Mouse (Mus musculus) embryonic facial prominence, embryonic 11.5 days (tissue): ENCODE results near the gene Trim3. TPM values are rescaled to one million over a fixed set of nuclear protein-coding genes. Genes with fewer than 3 reads are reported as not detected.

ENCODE experiments used
- ATAC-seq: fragments of 200-750 bp; cut with Nextera tagmentation; replicated peaks from 2 replicates; pipeline ENCODE4 v1.8.0; 2017; ENCODE audit warnings: low read depth; ENCODE audit not compliant: insufficient number of reproducible peaks, low FRiP score, low TSS enrichment
- DNase-seq: peaks from one replicate; pipeline ENCODE4 v3.0.0-alpha.2; 2015; ENCODE audit warnings: low spot score
- H3K27ac ChIP-seq: fragments of 300-500 bp; sonication (generic); replicated peaks from 2 replicates; pipeline ENCODE4 v1.5.1; 2014; ENCODE audit warnings: mild to moderate bottlenecking, low read depth, low read length, control low read depth
- H3K27me3 ChIP-seq: fragments of 300-500 bp; sonication (generic); 2 replicates; pipeline ENCODE4 v1.6.1; 2014; ENCODE audit warnings: mild to moderate bottlenecking, low read length, moderate library complexity, mixed read lengths; ENCODE audit not compliant: control insufficient read depth, insufficient read depth
- H3K36me3 ChIP-seq: fragments of 300-500 bp; sonication (generic); replicated peaks from 2 replicates; pipeline ENCODE4 v1.6.1; 2014; ENCODE audit warnings: low read depth, mild to moderate bottlenecking, low read length, moderate library complexity, mixed read lengths; ENCODE audit not compliant: control insufficient read depth, insufficient read depth
- H3K4me1 ChIP-seq: fragments of 300-500 bp; sonication (generic); 2 replicates; pipeline ENCODE4 v1.6.1; 2014; ENCODE audit warnings: low read length, mixed read lengths; ENCODE audit not compliant: control insufficient read depth, insufficient read depth
- H3K4me2 ChIP-seq: fragments of 300-500 bp; sonication (generic); 2 replicates; pipeline ENCODE4 v1.6.1; 2014; ENCODE audit warnings: low read depth, mild to moderate bottlenecking, control low read depth, low read length, moderate library complexity
- H3K4me3 ChIP-seq: fragments of 300-500 bp; sonication (generic); 2 replicates; pipeline ENCODE4 v1.5.1; 2014; ENCODE audit warnings: low read depth, low read length, control low read depth
- H3K9ac ChIP-seq: fragments of 300-500 bp; sonication (generic); replicated peaks from 2 replicates; pipeline ENCODE4 v1.6.1; 2014; ENCODE audit warnings: mild to moderate bottlenecking, control low read depth, low read length
- H3K9me3 ChIP-seq: fragments of 300-500 bp; sonication (generic); replicated peaks from 2 replicates; pipeline ENCODE4 v1.6.1; 2016; ENCODE audit warnings: mild to moderate bottlenecking, low read length, inconsistent platforms, mixed read lengths; ENCODE audit not compliant: control insufficient read depth
- WGBS: fragments of 180-500 bp; shearing (Covaris S2); extraction: QIAGEN DNeasy Blood & Tissue Kit; methylation state at CpG from one replicate; pipeline ENCODE4 v1.1.7; 2014; 5-methylcytosine and 5-hydroxymethylcytosine counted together
- polyA plus RNA-seq: library from polyadenylated mRNA; unstranded; fragments of >200 nt; fragmentation: Nextera tagmentation; extraction: Ambion mirVana; gene quantifications from 2 replicates; pipeline ENCODE4 v1.2.1, GENCODE M21; 2014

The Trim3 gene
- polyA plus RNA-seq, 1 experiment from 2014 or later: 19.2 TPM

DNA sequence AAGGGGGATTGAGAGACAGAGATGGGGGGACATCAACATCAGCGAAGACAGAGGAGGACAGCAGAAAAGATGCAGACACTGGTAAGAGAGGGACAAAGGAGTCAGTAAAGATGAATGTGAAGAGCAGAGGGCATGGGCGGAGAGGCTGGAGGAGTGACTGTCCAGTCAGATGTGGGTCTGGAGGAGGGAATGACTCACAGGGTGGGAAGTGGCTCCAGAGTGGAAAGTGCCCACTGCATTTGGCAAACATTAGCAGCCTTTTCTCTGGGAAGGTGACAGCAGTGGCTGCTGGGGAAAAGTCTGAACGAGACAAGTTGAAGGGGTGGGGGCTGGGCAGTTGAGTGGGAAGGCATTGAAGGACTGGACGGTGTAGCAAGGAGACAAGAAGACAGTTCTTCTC, 12.3 kb downstream of the Trim3 start:
- Histone ChIP-seq H3K4me1 (no peaks in the 10 kb centered on the region), H3K27me3 (no peaks in the 10 kb centered on the region), H3K27ac (no peak overlapping the region), H3K9ac (no peak overlapping the region), H3K36me3 (no peaks in the 10 kb centered on the region; the same call in 1 of the 2 replicates), H3K4me2 (no peak overlapping the region), H3K4me3 (no peak overlapping the region), H3K9me3 (no peaks in the 10 kb centered on the region)
- DNase-seq (no peak), ATAC-seq (no peak)
- WGBS: 76% methylated on average over 4 of the region's 4 CpGs

GRCm38 (mm10) chr7:105619701-105620100, 13.7 kb downstream of the Trim3 start:
- Histone ChIP-seq H3K4me2 (no peak overlapping the region), H3K36me3 (no peaks in the 10 kb centered on the region; the same call in 1 of the 2 replicates), H3K27me3 (no peaks in the 10 kb centered on the region), H3K4me3 (no peak overlapping the region), H3K9ac (no peak overlapping the region), H3K27ac (no peak overlapping the region), H3K4me1 (no peaks in the 10 kb centered on the region), H3K9me3 (no peaks in the 10 kb centered on the region)
- WGBS: 83% methylated on average over 3 of the region's 3 CpGs
- DNase-seq (no peak), ATAC-seq (no peak)

DNA sequence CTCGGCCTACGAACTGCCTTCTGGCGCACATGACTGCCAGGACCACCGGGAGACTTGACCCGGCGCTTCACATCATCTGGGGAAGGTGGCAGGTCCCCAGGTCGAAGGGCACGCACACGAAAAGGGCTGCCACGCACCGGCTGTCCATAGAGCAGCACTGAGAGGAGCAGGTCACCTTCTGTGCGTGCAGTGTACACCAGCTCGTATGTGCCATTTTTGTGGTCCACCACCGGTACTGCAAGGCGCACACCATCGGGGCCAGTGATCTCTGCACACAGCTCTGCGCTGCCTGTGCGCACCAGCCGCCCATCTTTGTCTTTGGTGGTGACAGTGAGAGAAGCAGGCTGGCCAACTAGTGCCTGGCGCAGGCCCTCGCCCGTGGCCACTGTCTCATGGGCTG, 15.6 kb downstream of the Trim3 start:
- no peak overlapping the region for H3K4me2 ChIP-seq
- no peak for DNase-seq
- peaks cover 2% of the 10 kb centered on the region for H3K36me3 ChIP-seq
- no peak for ATAC-seq
- H3K4me3 ChIP-seq: no peak overlapping the region
- no peaks in the 10 kb centered on the region for H3K9me3 ChIP-seq
- H3K4me1 ChIP-seq: no peaks in the 10 kb centered on the region
- no peaks in the 10 kb centered on the region for H3K27me3 ChIP-seq
- H3K27ac ChIP-seq: no peak overlapping the region
- H3K9ac ChIP-seq: no peak overlapping the region
- WGBS: 92% methylated on average over 22 of the region's 22 CpGs

DNA sequence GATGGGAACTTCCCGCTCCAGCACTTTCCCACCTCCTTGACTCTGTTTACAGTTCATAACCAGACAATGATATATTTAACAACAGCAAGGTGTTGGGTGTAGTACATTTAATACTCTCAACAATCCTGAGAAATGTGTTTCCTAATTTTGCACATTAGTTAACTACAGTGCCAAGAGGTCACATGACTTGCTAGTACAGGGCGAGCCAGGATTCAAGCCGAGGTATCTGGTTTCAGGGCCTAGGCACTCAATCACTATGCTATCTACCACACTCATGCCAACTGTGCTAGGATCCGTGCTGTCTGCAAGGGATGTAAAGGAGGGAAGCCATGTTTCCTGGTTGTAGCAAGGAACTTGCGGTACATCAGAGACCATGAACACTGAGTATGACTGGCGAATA, 16.8 kb downstream of the Trim3 start:
- 86% methylated on average over 6 of the region's 6 CpGs for WGBS
- ATAC-seq (no peak), DNase-seq (no peak)
- no peak overlapping the region for H3K4me3 ChIP-seq
- H3K9me3 ChIP-seq: no peaks in the 10 kb centered on the region
- no peaks in the 10 kb centered on the region for H3K4me1 ChIP-seq
- H3K27me3 ChIP-seq: no peaks in the 10 kb centered on the region
- no peak overlapping the region for H3K9ac ChIP-seq
- H3K36me3 ChIP-seq: peaks cover 3% of the 10 kb centered on the region
- H3K27ac ChIP-seq: no peak overlapping the region
- no peak overlapping the region for H3K4me2 ChIP-seq

GRCm38 (mm10) chr7:105615720-105616119, 17.7 kb downstream of the Trim3 start:
- Histone ChIP-seq H3K9ac (no peak overlapping the region), H3K4me1 (no peaks in the 10 kb centered on the region), H3K27me3 (no peaks in the 10 kb centered on the region), H3K36me3 (peaks cover 7% of the 10 kb centered on the region), H3K4me3 (no peak overlapping the region), H3K9me3 (no peaks in the 10 kb centered on the region), H3K4me2 (no peak overlapping the region), H3K27ac (no peak overlapping the region)
- DNase-seq: no peak
- ATAC-seq: no peak
- WGBS: 89% methylated on average over 1 of the region's 1 CpGs

DNA sequence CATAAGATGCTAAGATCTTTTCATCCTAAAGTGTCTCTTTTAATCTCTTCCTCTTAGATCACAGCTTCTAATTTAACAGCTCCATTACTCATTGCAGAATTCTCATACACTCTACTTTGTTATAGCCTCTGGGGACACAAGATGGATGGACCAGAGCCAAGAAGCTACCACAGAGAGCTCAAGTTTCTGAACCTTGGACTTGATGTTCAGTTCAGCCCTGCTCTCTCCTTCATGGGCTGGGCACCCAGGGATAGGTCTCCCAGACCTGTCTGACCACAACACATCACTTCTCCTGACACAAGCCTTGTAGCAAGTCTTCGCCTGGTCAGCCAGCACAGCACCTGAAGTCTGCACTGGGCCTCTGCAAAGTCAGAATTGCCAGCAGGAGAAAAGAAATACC, 19.0 kb downstream of the Trim3 start:
- H3K4me3 ChIP-seq: no peak overlapping the region
- no peaks in the 10 kb centered on the region for H3K4me1 ChIP-seq
- no peaks in the 10 kb centered on the region for H3K9me3 ChIP-seq
- ATAC-seq (no peak), DNase-seq (no peak)
- no peak overlapping the region for H3K9ac ChIP-seq
- no peak overlapping the region for H3K4me2 ChIP-seq
- H3K27ac ChIP-seq: no peak overlapping the region
- WGBS: 91% methylated on average over 1 of the region's 1 CpGs
- H3K27me3 ChIP-seq: no peaks in the 10 kb centered on the region
- peaks cover 10% of the 10 kb centered on the region for H3K36me3 ChIP-seq

DNA sequence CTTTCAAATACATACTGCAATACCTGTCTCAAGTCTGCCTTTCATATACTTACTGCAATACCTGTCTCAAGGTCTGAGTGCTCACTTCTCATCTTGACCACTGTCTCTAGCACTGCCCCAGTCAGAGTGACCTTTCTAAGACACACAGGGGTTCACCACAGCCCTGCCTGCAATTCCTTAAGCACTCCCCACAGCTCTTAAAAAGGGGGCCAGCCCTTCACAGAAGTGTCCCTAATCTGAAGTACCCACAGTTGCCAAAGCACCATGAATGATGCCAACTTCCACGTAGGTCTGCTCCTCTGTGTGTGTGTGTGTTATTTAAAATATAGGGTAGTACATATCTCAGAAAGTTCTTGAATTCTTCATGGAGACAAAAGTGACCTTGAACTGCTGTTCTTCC, 21.6 kb downstream of the Trim3 start:
- Histone ChIP-seq H3K27me3 (no peaks in the 10 kb centered on the region), H3K4me2 (no peak overlapping the region), H3K36me3 (peaks cover 10% of the 10 kb centered on the region), H3K27ac (no peak overlapping the region), H3K9me3 (no peaks in the 10 kb centered on the region), H3K4me3 (no peak overlapping the region), H3K4me1 (no peaks in the 10 kb centered on the region), H3K9ac (no peak overlapping the region)
- DNase-seq (no peak), ATAC-seq (no peak)
- 83% methylated on average over 1 of the region's 1 CpGs for WGBS

DNA sequence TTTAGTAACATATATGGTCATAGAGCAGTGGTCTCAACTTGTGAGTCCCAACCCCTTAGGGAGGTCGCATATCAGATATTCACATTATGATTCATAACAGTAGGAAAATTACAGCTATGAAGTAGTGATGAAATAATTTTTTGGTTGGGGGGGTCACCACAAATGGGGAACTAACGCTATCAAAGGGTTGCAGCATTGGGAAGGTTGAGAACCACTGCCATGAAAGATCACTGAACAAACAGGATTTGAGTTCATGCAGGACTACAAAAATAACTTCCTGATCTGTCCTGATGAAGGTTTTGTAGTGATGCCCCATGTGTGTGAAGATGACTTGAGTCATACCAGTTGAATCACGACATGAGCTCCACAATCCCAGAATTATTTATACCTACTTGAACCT, 24.9 kb downstream of the Trim3 start:
- H3K4me1 ChIP-seq: no peaks in the 10 kb centered on the region
- 87% methylated on average over 3 of the region's 3 CpGs for WGBS
- no peak overlapping the region for H3K4me2 ChIP-seq
- H3K36me3 ChIP-seq: peaks cover 10% of the 10 kb centered on the region
- ATAC-seq (no peak), DNase-seq (no peak)
- H3K4me3 ChIP-seq: no peak overlapping the region
- no peak overlapping the region for H3K27ac ChIP-seq
- H3K27me3 ChIP-seq: no peaks in the 10 kb centered on the region
- H3K9ac ChIP-seq: no peak overlapping the region
- H3K9me3 ChIP-seq: no peaks in the 10 kb centered on the region
